Mouse (Mus musculus) heart, postnatal 25 days (tissue): ENCODE measurements around the gene Vmn1r87. TPM values are rescaled to one million over a fixed set of nuclear protein-coding genes. Genes with fewer than 3 reads are reported as not detected.
"Not testable (repeated sequence)": the region's sequence is repeated elsewhere in the genome, so short reads cannot be mapped to it uniquely, and the experiment has no call there.

Experiments
- DNase-seq: peaks from one replicate; pipeline ENCODE4 v3.0.0; 2022; ENCODE audit warnings: low spot score
- intact Hi-C: fragments of 180-260 bp; cut with DNase I; formaldehyde crosslinking; loops from one replicate; pipeline ENCODE4 v1.15.1; 2025
- total RNA-seq, 2 experiments: library from RNA; stranded (reverse); gene quantifications; 2 replicates each; pipeline ENCODE4 v1.2.3; 2021

Vmn1r87 gene
- not detected for total RNA-seq

DNA sequence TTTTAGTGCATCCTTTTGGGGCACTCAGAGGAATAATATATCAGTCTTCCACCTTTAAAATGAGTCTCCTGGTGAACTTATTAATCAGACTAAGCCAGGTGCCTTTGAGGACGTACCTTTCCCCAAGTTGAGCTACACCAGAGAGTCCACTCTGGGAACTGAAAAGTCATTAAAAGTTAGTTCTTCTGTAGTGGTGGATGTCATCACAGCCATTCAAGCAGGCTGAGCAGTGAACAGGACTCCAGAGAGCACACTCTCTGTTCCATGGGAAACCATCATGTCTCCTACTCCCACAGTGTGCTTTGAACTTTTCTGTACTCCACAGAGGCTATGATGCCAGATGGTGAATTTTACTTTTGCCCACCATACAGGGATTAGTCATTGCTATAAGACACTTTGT lies at the start of gene Vmn1r87:
Vmn1r87 (minus strand) TSS at position 101 of the 400 bp plus-strand sequence.
- intact Hi-C loops, result no loop called here
- DNase-seq, result no peak

DNA sequence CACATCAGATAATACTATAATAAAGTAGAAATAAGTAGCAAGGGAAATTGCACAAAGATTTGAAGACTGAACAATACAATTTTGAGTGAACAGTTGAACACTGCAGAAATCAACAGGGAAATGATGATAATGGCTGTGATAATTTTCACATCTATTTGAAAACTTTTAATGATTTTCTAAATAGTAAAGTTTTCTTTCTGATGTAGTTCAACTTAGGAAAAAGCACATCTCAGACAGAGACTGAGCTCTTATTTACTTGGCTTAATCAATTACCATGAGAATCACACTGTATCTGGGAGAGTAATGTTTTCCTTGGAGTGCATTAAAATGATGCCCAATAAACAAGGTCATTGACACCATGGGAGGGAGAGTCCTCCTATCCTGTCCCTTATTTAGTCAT lies 19.3 kb upstream of the Vmn1r87 start, which contains the start of gene Vmn1r88:
Vmn1r88 (plus strand) TSS at position 301 of the 400 bp plus-strand sequence.
- DNase-seq, result no peak
- intact Hi-C loops, result no loop called here

DNA sequence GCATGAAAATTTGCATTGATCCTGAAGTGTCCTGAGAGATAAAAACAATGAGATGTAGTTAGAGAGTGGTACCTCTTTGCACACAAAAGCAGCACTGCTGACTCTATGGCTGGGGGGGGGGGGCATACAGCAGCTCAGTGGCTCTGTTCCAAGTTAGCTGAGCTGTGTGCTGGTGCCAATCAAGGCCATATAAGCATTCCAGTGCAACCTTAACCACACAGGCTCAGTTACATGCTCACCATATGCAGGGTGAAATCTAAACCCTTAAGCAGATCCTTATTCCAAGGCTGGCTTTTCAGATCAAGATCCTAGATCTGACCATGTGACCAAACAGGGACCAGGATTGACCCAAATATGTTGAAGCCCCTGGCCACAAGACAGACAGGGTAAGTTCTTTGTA lies 2.6 kb downstream of the Vmn1r87 start:
- intact Hi-C loops, result no loop called here
- no peak for DNase-seq

DNA sequence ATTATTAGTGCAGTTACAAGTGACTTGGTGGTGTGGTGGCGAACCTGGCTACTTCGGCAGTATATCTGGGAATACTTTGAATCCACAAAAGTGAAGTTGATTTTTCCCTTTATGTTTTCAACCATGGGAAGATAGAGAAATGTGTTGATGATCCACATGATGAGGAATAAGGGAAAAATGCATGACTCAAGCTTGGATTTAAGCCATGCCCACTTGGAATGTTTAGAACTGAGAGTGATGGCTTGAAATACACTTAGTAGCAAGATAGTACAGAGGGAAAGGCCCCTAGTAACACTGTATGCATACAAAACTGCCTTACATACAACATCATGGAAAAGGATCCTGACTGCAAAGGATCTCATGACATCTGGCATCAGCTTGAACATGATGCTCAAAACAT lies 8.1 kb downstream of the Vmn1r87 start:
- DNase-seq, result no peak
- intact Hi-C loops, result no loop called here

DNA sequence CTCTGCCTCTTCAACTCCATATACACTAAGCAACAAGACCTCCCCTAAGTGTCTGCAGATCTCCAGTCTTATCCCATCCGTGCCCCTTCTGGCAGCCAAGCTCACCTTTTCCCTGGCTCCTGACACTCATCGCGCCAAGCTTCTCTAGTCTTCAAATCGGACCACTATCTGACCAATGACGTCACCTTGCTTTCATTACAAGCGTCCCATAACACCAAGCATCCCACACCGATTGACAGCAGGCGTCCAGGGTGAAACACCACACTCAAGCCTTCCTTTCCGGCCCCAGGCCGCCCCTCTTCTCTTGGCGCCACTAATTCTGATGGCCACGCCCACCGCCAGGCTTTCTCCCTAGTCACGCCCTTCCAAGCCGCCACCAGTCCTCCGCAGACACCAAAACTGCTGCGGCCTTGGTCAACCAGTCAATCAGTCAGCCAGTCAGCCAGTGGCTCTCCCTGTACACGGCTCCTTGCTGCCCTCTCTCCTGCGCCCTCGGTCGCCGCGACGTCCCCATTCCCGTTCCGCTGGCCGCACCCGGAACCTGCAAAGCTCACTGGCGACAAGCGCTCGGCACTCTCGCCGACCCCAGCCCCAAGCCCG lies 16.3 kb downstream of the Vmn1r87 start:
- DNase-seq, result not testable (repeated sequence)

DNA sequence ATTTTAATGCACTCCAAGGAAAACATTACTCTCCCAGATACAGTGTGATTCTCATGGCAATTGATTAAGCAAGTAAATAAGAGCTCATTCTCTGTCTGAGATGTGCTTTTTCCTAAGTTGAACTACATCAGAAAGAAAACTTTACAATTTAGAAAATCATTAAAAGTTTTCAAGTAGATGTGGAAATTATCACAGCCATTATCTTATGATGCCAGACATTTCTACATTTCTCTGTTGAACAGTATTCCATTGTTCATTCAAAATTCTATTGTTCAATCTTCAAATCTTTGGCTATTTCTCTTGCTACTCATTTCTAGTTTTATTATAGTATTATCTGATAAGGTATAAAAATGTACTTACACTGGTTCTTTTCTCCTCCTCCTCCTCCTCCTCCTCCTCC lies 20.1 kb downstream of the Vmn1r87 start, which contains the start of gene Vmn1r86:
Vmn1r86 (minus strand) TSS at position 101 of the 400 bp plus-strand sequence.
- intact Hi-C loops, result no loop called here
- no peak for DNase-seq

More for the DNA sequence above, 16.3 kb downstream of the Vmn1r87 start:
- intact Hi-C loops, result not testable (repeated sequence)

DNA sequence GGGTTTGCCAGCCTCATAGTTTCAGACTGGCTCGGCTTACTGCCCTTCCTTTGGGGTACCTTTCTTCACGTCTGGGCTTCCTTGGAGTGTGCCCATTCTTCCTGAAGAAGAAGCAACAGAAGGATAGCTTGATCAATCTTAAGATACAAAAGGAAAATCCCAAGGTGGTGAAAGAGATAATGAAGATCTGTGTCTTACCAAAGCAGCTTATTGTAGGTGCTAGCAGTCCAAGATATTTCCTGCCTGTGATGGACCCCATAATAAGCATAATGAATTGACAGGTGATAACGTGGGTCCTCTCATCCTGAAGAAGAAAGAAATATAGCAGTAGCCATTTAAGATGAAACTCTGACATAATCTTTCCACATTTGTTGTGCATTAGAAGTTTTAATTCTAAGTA lies 44.9 kb downstream of the Vmn1r87 start, which contains the start of gene Vmn1r85:
Vmn1r85 (minus strand) TSS at position 101 of the 400 bp plus-strand sequence.
- intact Hi-C loops, result no loop called here
- no peak for DNase-seq

Other genes with a start within 250 kb of the Vmn1r87 start
- 1 to 10 TPM; 5.2 to 6.2 TPM for gene Zscan22, start 242.3 kb downstream of the Vmn1r87 start, total RNA-seq
- gene Rps5, start 217.9 kb downstream of the Vmn1r87 start, total RNA-seq, result 100 to 1,000 TPM; 507 to 542 TPM
- gene Rnf225, start 212.7 kb downstream of the Vmn1r87 start, total RNA-seq, result under 1 TPM; 0.21 to 0.22 TPM
- gene Zfp324, start 174.3 kb downstream of the Vmn1r87 start, total RNA-seq, result 1 to 10 TPM; 3.2 to 4.6 TPM
- gene Zfp446, start 162.3 kb downstream of the Vmn1r87 start, total RNA-seq, result 1 to 10 TPM; 2.5 to 3.0 TPM
- gene Slc27a5, start 142.0 kb downstream of the Vmn1r87 start, total RNA-seq, result not detected
- 10 to 100 TPM; 86.8 to 96.2 TPM for gene Trim28, start 141.0 kb downstream of the Vmn1r87 start, total RNA-seq
- gene Zbtb45, start 130.1 kb downstream of the Vmn1r87 start, total RNA-seq, result 10 to 100 TPM in 1 of 2 experiments, 1 to 10 TPM in 1; 7.3 to 10.9 TPM
- 100 to 1,000 TPM; 120 to 122 TPM for gene Chmp2a, start 105.3 kb downstream of the Vmn1r87 start, total RNA-seq
- 100 to 1,000 TPM; 190 to 199 TPM for gene Ube2m, start 101.9 kb downstream of the Vmn1r87 start, total RNA-seq
- under 1 TPM; 0.39 to 0.48 TPM for gene Mzf1, start 85.4 kb downstream of the Vmn1r87 start, total RNA-seq
- gene Vmn1r85, start 45.0 kb downstream of the Vmn1r87 start, total RNA-seq, result not detected
- gene Vmn1r86, start 20.2 kb downstream of the Vmn1r87 start, total RNA-seq, result not detected
- gene Vmn1r88, start 19.4 kb upstream of the Vmn1r87 start, total RNA-seq, result under 1 TPM; 0.03 to 0.05 TPM
- not detected for gene Vmn1r89, start 72.9 kb upstream of the Vmn1r87 start, total RNA-seq
- gene Lig1, start 137.1 kb upstream of the Vmn1r87 start, total RNA-seq, result 1 to 10 TPM; 3.9 to 4.0 TPM
- 1 to 10 TPM; 7.6 to 7.8 TPM for gene Zswim9, start 138.6 kb upstream of the Vmn1r87 start, total RNA-seq
- under 1 TPM in 1 of 2 experiments, not detected in 1; 0.10 TPM for gene Pla2g4c, start 184.5 kb upstream of the Vmn1r87 start, total RNA-seq